In the genomic region with DNA sequence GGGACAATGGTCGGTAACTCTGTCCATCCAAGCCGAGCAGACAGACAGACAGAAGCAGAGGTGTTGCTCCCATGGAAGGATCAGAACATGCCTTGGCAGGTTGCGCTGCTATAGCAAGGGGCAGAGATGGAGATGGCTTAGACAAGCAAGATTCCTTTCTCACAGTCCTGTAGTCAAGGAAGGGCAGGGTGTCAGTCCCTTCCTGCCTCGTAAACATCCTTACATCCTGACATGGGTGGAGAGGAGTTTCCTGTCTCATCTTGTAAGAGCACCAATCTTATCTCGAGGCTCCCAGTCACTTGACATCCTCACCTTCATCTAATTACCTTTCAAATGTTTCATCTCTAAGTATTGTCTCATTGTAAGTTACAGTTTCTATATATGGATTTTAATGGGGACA, we compare ENCODE assay signal across 21 mouse cellular contexts.
DNase-seq lines count a peak whose midpoint lies in the region; ATAC-seq and TF ChIP-seq lines count a peak whose summit lies in the region.
"Had no signal": no experiment of that assay in that cellular context is flagged by ENCODE, and none has a peak within 500 bp of the region (broad histone marks: within the 10 kb centered on the region; RNA-seq: fewer than 3 reads in every experiment).

No protein-coding gene starts in this region.

- no peaks in the 10 kb centered on the region for H3K36me3 ChIP-seq in embryonic facial prominence, embryonic 14.5 days (ENCODE audit: control insufficient read depth, insufficient read depth, low read length)
- H3K36me3 ChIP-seq in embryonic facial prominence, embryonic 10.5 days (replicated peaks) = no peaks in the 10 kb centered on the region
- H3K36me3 ChIP-seq in limb, embryonic 13.5 days = no peaks in the 10 kb centered on the region
- no peaks in the 10 kb centered on the region for H3K36me3 ChIP-seq in limb, embryonic 10.5 days
- H3K36me3 ChIP-seq in lung, embryonic 16.5 days (ENCODE audit: control insufficient read depth, insufficient read depth, low read length) = no peaks in the 10 kb centered on the region
- H3K36me3 ChIP-seq: embryonic facial prominence, embryonic 13.5 days; hindbrain, embryonic 12.5 days; hindbrain, embryonic 15.5 days had no signal

- no peak for DNase-seq in embryonic facial prominence, embryonic 14.5 days (ENCODE audit: low spot score)
- no peak for DNase-seq in embryonic facial prominence, embryonic 10.5 days (ENCODE audit: low spot score)
- DNase-seq in limb, embryonic 10.5 days (ENCODE audit: low spot score) = no peak
- no peak for DNase-seq in lung, adult 2 months
- peak; percentile 30 for DNase-seq in lung, postnatal 10 days
- no peak for DNase-seq in left cerebral cortex, adult 11 months (ENCODE audit: low spot score)
- DNase-seq: adrenal gland, adult 8-10 months; adrenal gland, postnatal 25 days; cerebellum, adult 11-12 months; cerebellum, adult 8-10 months; cerebellum, postnatal 14 days; forebrain, postnatal 0 days; gastrocnemius, postnatal 25 days had no signal

- no peak for ATAC-seq in embryonic facial prominence, embryonic 14.5 days (ENCODE audit: low read depth)
- ATAC-seq in limb, embryonic 13.5 days (ENCODE audit: low FRiP score, low read depth) = no peak
- ATAC-seq in lung, embryonic 16.5 days (ENCODE audit: low read depth) = no peak
- ATAC-seq: activated CD4-positive, CD25-positive, alpha-beta regulatory T cell, adult 4 months; forebrain, embryonic 14.5 days; forebrain, postnatal 0 days had no signal

- peaks cover 29% of the 10 kb centered on the region for H3K4me1 ChIP-seq in embryonic facial prominence, embryonic 14.5 days (ENCODE audit: control insufficient read depth, insufficient read depth, low read length)
- H3K4me1 ChIP-seq in embryonic facial prominence, embryonic 10.5 days = peaks cover 24% of the 10 kb centered on the region
- H3K4me1 ChIP-seq in limb, embryonic 13.5 days = peaks cover 39% of the 10 kb centered on the region
- peaks cover 20% of the 10 kb centered on the region for H3K4me1 ChIP-seq in limb, embryonic 10.5 days
- peaks cover 32% of the 10 kb centered on the region for H3K4me1 ChIP-seq in lung, embryonic 16.5 days (replicated peaks; ENCODE audit: control insufficient read depth, insufficient read depth, low read length)
- peaks cover 37% of the 10 kb centered on the region for H3K4me1 ChIP-seq in lung, adult 2 months (ENCODE audit: control insufficient read depth, insufficient read depth, low read length)
- H3K4me1 ChIP-seq: hindbrain, embryonic 15.5 days had no signal

- H3K27me3 ChIP-seq in embryonic facial prominence, embryonic 14.5 days (replicated peaks; ENCODE audit: control insufficient read depth, insufficient read depth, low read length) = no peaks in the 10 kb centered on the region
- H3K27me3 ChIP-seq in embryonic facial prominence, embryonic 10.5 days (replicated peaks; ENCODE audit: low read depth, poor library complexity, severe bottlenecking) = no peaks in the 10 kb centered on the region
- no peaks in the 10 kb centered on the region for H3K27me3 ChIP-seq in limb, embryonic 13.5 days
- H3K27me3 ChIP-seq in limb, embryonic 10.5 days (ENCODE audit: low read depth, poor library complexity, severe bottlenecking) = no peaks in the 10 kb centered on the region
- no peaks in the 10 kb centered on the region for H3K27me3 ChIP-seq in lung, embryonic 16.5 days (ENCODE audit: control insufficient read depth, insufficient read depth, low read depth, low read length)
- H3K27me3 ChIP-seq: embryonic facial prominence, embryonic 13.5 days; hindbrain, embryonic 12.5 days; hindbrain, embryonic 15.5 days had no signal

- no peak overlapping the region for H3K4me2 ChIP-seq in embryonic facial prominence, embryonic 14.5 days (ENCODE audit: low read depth, low read length)
- no peak overlapping the region for H3K4me2 ChIP-seq in limb, embryonic 13.5 days (replicated peaks)
- H3K4me2 ChIP-seq in lung, embryonic 16.5 days (ENCODE audit: low read depth, low read length) = no peak overlapping the region
- H3K4me2 ChIP-seq: embryonic facial prominence, embryonic 13.5 days; heart, embryonic 11.5 days; hindbrain, embryonic 12.5 days; hindbrain, embryonic 15.5 days had no signal

- H3K4me3 ChIP-seq in embryonic facial prominence, embryonic 14.5 days (ENCODE audit: low read depth, low read length) = no peak overlapping the region
- no peak overlapping the region for H3K4me3 ChIP-seq in embryonic facial prominence, embryonic 10.5 days
- H3K4me3 ChIP-seq in limb, embryonic 13.5 days = no peak overlapping the region
- H3K4me3 ChIP-seq in limb, embryonic 10.5 days = no peak overlapping the region
- H3K4me3 ChIP-seq in lung, embryonic 16.5 days (ENCODE audit: low read length) = no peak overlapping the region
- no peak overlapping the region for H3K4me3 ChIP-seq in lung, adult 2 months (replicated peaks; ENCODE audit: extremely low read depth, low read depth, low read length)
- H3K4me3 ChIP-seq: embryonic facial prominence, embryonic 13.5 days; hindbrain, embryonic 12.5 days; hindbrain, embryonic 15.5 days had no signal

- no peaks in the 10 kb centered on the region for H3K9me3 ChIP-seq in embryonic facial prominence, embryonic 14.5 days (ENCODE audit: control insufficient read depth, low read length)
- no peaks in the 10 kb centered on the region for H3K9me3 ChIP-seq in embryonic facial prominence, embryonic 10.5 days
- H3K9me3 ChIP-seq in limb, embryonic 13.5 days = no peaks in the 10 kb centered on the region
- no peaks in the 10 kb centered on the region for H3K9me3 ChIP-seq in limb, embryonic 10.5 days (replicated peaks)
- no peaks in the 10 kb centered on the region for H3K9me3 ChIP-seq in lung, embryonic 16.5 days (ENCODE audit: control insufficient read depth, low read length)
- H3K9me3 ChIP-seq: embryonic facial prominence, embryonic 13.5 days; hindbrain, embryonic 12.5 days; hindbrain, embryonic 15.5 days had no signal

- no peak for TF ChIP-seq POLR2A in lung, adult 2 months (IDR thresholded peaks at IDR 0.05; ENCODE audit: borderline replicate concordance, extremely low read depth, low read depth, low read length)

- no peak overlapping the region for H3K9ac ChIP-seq in embryonic facial prominence, embryonic 14.5 days (ENCODE audit: low read depth, low read length)
- H3K9ac ChIP-seq in limb, embryonic 13.5 days = no peak overlapping the region
- no peak overlapping the region for H3K9ac ChIP-seq in lung, embryonic 16.5 days (ENCODE audit: low read length)
- H3K9ac ChIP-seq: embryonic facial prominence, embryonic 13.5 days; forebrain, postnatal 0 days; hindbrain, embryonic 12.5 days; hindbrain, embryonic 15.5 days had no signal

- no peak for TF ChIP-seq CTCF in lung, adult 2 months (IDR thresholded peaks at IDR 0.05; ENCODE audit: insufficient read depth, low read length)

- WGBS in embryonic facial prominence, embryonic 14.5 days = 76% methylated on average over 5 of the region's 5 CpGs
- WGBS in embryonic facial prominence, embryonic 10.5 days = 81% methylated on average over 5 of the region's 5 CpGs
- 79% methylated on average over 5 of the region's 5 CpGs for WGBS in limb, embryonic 13.5 days
- WGBS in limb, embryonic 10.5 days = 75% methylated on average over 5 of the region's 5 CpGs
- WGBS in lung, embryonic 16.5 days = 63% methylated on average over 5 of the region's 5 CpGs
- 54% methylated on average over 5 of the region's 5 CpGs for whole genome bisulfite sequencing in lung, adult 2 months

- peak overlapping the region; percentile 56; the same call in 1 of the 2 replicates for H3K27ac ChIP-seq in embryonic facial prominence, embryonic 14.5 days (replicated peaks; ENCODE audit: low read depth, low read length)
- H3K27ac ChIP-seq in embryonic facial prominence, embryonic 10.5 days (replicated peaks) = no peak overlapping the region
- H3K27ac ChIP-seq in limb, embryonic 13.5 days = peak overlapping the region; percentile 75; the same call in 1 of the 2 replicates
- no peak overlapping the region for H3K27ac ChIP-seq in limb, embryonic 10.5 days
- 0 out of 2 replicates have a peak overlapping the region, but pooled peaks have one; percentile 12 for H3K27ac ChIP-seq in lung, embryonic 16.5 days (ENCODE audit: low read length)
- H3K27ac ChIP-seq: embryonic facial prominence, embryonic 13.5 days; hindbrain, embryonic 12.5 days; hindbrain, embryonic 15.5 days had no signal

Comparison
In these comparisons a context has a peak if more than half of its experiments do, and no peak if none do; other contexts are left out.
1. H3K27ac ChIP-seq: peak in embryonic facial prominence, embryonic 14.5 days (single experiment), limb, embryonic 13.5 days (single experiment) and lung, embryonic 16.5 days (single experiment); none in embryonic facial prominence, embryonic 10.5 days (single experiment) and limb, embryonic 10.5 days (single experiment).